Mouse (Mus musculus) limb, embryonic 10.5 days (tissue): ENCODE results near the gene 1700022I11Rik. TPM values are rescaled to one million over a fixed set of nuclear protein-coding genes. Genes with fewer than 3 reads are reported as not detected.
A peak's percentile ranks its signal among the peaks of the same experiment; 100 is the strongest.

ENCODE experiments used
- DNase-seq: peaks from one replicate; pipeline ENCODE4 v3.0.0-alpha.2; 2017; ENCODE audit warnings: low spot score
- H3K27ac ChIP-seq: fragments of 300-500 bp; sonication (generic); 2 replicates; pipeline ENCODE4 v1.5.1; 2016; ENCODE audit warnings: mild to moderate bottlenecking
- H3K27me3 ChIP-seq: fragments of 300-500 bp; sonication (generic); 2 replicates; pipeline ENCODE4 v1.6.1; 2016; ENCODE audit warnings: low read depth, mild to moderate bottlenecking; ENCODE audit not compliant: poor library complexity, severe bottlenecking
- H3K36me3 ChIP-seq: fragments of 300-500 bp; sonication (generic); 2 replicates; pipeline ENCODE4 v1.6.1; 2016; ENCODE audit warnings: mild to moderate bottlenecking, moderate library complexity
- H3K4me1 ChIP-seq: fragments of 300-500 bp; sonication (generic); 2 replicates; pipeline ENCODE4 v1.6.1; 2016
- H3K4me3 ChIP-seq: fragments of 300-500 bp; sonication (generic); 2 replicates; pipeline ENCODE4 v1.5.1; 2016; ENCODE audit warnings: mild to moderate bottlenecking, moderate library complexity
- H3K9me3 ChIP-seq: fragments of 300-500 bp; sonication (generic); replicated peaks from 2 replicates; pipeline ENCODE4 v1.6.1; 2016; ENCODE audit warnings: mild to moderate bottlenecking
- WGBS: fragments of 180-500 bp; shearing (Covaris S2); methylation state at CpG from one replicate; pipeline ENCODE4 v1.1.7; 2016; 5-methylcytosine and 5-hydroxymethylcytosine counted together
- polyA plus RNA-seq: library from polyadenylated mRNA; unstranded; fragments of >200 nt; fragmentation: Nextera tagmentation; extraction: Ambion mirVana; gene quantifications from 2 replicates; pipeline ENCODE4 v1.2.1, GENCODE M21; 2016

The 1700022I11Rik gene
- polyA plus RNA-seq, 1 experiment from 2014 or later: 0.51 TPM

DNA sequence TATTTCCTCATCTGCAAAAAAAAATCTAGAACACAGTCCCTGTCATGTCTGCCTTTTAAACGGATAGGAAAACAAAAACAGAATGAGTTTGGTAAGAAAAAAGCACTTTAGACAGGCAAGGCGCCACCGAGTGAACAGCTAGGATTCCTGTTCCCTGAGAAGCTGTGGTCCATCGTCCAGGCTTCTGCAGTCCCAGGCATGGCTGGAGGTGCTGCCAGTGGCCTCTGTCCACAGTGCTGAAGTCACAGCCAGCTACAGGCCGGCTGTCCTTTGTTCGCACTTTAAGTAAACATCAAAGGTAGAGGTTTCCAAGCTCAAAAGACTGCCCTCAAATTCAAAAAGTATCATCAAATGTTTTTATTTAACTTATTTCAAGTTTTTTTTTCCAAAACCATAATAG lies 24.4 kb upstream of the 1700022I11Rik start:
- Histone ChIP-seq H3K4me3 (no peak overlapping the region), H3K9me3 (no peaks in the 10 kb centered on the region), H3K27me3 (peaks cover 25% of the 10 kb centered on the region), H3K27ac (no peak overlapping the region), H3K36me3 (no peaks in the 10 kb centered on the region), H3K4me1 (peaks cover 18% of the 10 kb centered on the region)
- WGBS: 13% methylated on average over 6 of the region's 6 CpGs
- DNase-seq: peak; percentile 54

DNA sequence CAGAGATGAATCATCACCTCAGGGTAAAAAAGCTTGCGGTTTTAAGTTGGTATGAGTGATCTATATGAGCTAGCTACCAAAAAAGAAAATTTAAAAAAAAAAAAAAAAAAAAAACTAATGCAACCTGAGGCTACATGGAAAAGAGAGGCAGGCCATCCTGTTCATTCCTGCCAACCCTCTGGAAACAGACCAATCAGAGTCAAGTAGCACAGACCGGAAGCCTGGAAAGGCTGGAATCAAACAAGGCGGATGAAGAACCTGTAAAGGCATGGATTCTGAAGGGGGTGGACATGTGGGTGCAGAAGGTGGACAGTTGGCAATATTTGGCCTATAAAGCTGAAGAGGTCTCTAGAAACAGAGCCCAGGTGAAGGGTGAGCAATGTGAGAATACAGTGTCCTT lies 24.0 kb upstream of the 1700022I11Rik start:
- H3K4me3 ChIP-seq: no peak overlapping the region
- no peak for DNase-seq
- H3K4me1 ChIP-seq: peaks cover 22% of the 10 kb centered on the region
- H3K9me3 ChIP-seq: no peaks in the 10 kb centered on the region
- no peaks in the 10 kb centered on the region for H3K36me3 ChIP-seq
- no peak overlapping the region for H3K27ac ChIP-seq
- peaks cover 25% of the 10 kb centered on the region for H3K27me3 ChIP-seq
- 83% methylated on average over 3 of the region's 3 CpGs for WGBS

- Histone ChIP-seq H3K4me3 (no peak overlapping the region), H3K27ac (no peak overlapping the region), H3K9me3 (no peaks in the 10 kb centered on the region), H3K4me1 (peaks cover 27% of the 10 kb centered on the region), H3K36me3 (no peaks in the 10 kb centered on the region), H3K27me3 (peaks cover 25% of the 10 kb centered on the region)
- peak; percentile 74 for DNase-seq
- WGBS: 12% methylated on average over 5 of the region's 5 CpGs
Observed at GRCm38 (mm10) chr4:42945952-42946351, 23.5 kb upstream of the 1700022I11Rik start.

- H3K36me3 ChIP-seq: no peaks in the 10 kb centered on the region
- no peak overlapping the region for H3K4me3 ChIP-seq
- no peaks in the 10 kb centered on the region for H3K9me3 ChIP-seq
- 64% methylated on average over 10 of the region's 10 CpGs for whole genome bisulfite sequencing
- peaks cover 25% of the 10 kb centered on the region for H3K27me3 ChIP-seq
- DNase-seq: no peak
- H3K4me1 ChIP-seq: peaks cover 35% of the 10 kb centered on the region
- no peak overlapping the region for H3K27ac ChIP-seq
Observed at GRCm38 (mm10) chr4:42946733-42947290, 22.6 kb upstream of the 1700022I11Rik start.

- Histone ChIP-seq H3K27me3 (peaks cover 25% of the 10 kb centered on the region), H3K4me3 (peak overlapping the region; percentile 81; the same call in 1 of the 2 replicates), H3K4me1 (peaks cover 51% of the 10 kb centered on the region), H3K9me3 (no peaks in the 10 kb centered on the region), H3K27ac (no peak overlapping the region), H3K36me3 (peaks cover 7% of the 10 kb centered on the region)
- no peak for DNase-seq
- WGBS: 48% methylated on average over 13 of the region's 13 CpGs
Observed at GRCm38 (mm10) chr4:42948527-42948926, 20.9 kb upstream of the 1700022I11Rik start.

GRCm38 (mm10) chr4:42949051-42949675 lies 20.2 kb upstream of the 1700022I11Rik start:
- no peak for DNase-seq
- H3K27me3 ChIP-seq: peaks cover 25% of the 10 kb centered on the region
- H3K27ac ChIP-seq: 0 out of 2 replicates have a peak overlapping the region, but pooled peaks have one; percentile 42
- no peaks in the 10 kb centered on the region for H3K9me3 ChIP-seq
- peak overlapping the region; percentile 81 for H3K4me3 ChIP-seq
- WGBS: 5% methylated on average over 14 of the region's 14 CpGs
- H3K36me3 ChIP-seq: peaks cover 10% of the 10 kb centered on the region
- peaks cover 57% of the 10 kb centered on the region for H3K4me1 ChIP-seq

DNA sequence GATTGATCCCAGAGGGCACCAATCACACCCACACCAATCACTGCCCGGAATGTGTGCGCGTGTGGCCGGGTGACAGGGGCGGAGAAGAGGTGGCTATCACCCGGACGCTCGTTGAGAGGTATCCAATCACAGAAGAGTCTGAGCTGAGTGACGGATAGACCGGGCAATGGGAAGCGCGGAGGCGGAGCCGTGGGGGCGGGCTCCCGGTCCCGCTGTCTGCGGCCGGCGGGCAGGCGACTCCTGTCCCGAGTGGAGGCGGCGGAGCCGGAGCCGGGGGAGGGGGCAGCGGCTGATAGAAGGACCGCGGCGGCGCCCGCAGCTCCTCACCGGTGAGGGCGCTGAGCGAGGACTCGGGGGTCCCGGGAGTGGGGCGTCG lies 19.7 kb upstream of the 1700022I11Rik start, which contains the start of gene Dnajb5:
Gene Dnajb5, plus strand, starts transcription at position 139 of the 376 bp plus-strand sequence.
- H3K4me1 ChIP-seq: peaks cover 59% of the 10 kb centered on the region
- peaks cover 22% of the 10 kb centered on the region for H3K27me3 ChIP-seq
- peaks cover 10% of the 10 kb centered on the region for H3K36me3 ChIP-seq
- WGBS: under 1% methylated on average over 39 of the region's 39 CpGs
- no peaks in the 10 kb centered on the region for H3K9me3 ChIP-seq
- DNase-seq: peak; percentile 94
- peak within 1 kb of the TSS; percentile 96 for H3K27ac ChIP-seq
- peak within 1 kb of the TSS; percentile 81 for H3K4me3 ChIP-seq

GRCm38 (mm10) chr4:42950065-42950558 lies 19.3 kb upstream of the 1700022I11Rik start:
- peaks cover 59% of the 10 kb centered on the region for H3K4me1 ChIP-seq
- peaks cover 22% of the 10 kb centered on the region for H3K27me3 ChIP-seq
- H3K27ac ChIP-seq: peak overlapping the region; percentile 96
- H3K9me3 ChIP-seq: no peaks in the 10 kb centered on the region
- H3K4me3 ChIP-seq: peak overlapping the region; percentile 81
- 2% methylated on average over 23 of the region's 27 CpGs for WGBS
- peaks cover 14% of the 10 kb centered on the region for H3K36me3 ChIP-seq
- DNase-seq: peak; percentile 90

DNA sequence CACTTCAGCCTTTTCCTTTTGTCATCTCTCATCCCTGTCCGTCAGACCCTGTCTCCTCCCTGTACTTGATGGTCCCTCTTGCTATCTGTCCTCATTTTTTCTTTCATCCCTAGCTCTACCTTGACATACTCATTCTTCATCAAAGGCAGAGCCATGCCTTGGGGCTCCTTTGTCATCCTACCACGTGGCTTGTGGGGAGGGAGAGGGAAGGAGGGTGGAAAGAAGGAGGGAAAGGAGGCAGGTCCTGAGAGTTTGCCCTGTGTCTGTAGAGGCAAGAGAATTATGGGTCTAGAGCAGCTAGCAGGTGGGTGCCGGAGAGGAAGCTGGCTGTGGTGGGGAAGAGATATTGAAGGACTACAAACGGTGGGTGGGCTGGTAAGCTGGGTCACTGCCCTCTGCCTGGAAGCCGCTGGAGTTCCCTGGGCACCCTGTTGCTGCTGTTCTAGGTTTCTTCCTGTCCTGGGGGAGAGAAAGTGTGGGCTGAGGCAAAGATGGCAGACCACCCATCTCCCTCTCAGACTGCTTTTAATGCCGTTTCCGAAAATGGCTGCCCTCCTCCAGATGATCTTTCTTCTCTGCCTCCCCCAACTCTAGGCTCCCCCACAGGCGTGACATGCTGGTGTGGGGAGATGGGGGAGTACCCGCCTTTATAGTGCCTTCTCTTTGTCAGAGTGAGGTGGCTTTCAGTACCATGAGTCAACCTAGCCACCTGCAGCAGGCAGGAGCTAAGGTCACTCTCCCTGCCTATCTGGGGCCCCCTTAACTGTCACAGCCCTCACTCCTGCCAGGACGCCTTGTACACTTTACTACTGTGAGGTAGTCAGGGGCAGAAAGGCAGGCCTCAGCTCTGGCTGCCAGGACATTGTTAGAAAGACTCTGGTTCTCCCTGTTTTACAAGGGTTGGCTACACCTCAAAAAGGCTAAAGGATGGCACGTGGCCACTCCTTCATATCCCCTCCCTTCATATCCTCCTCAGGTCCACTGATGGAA lies 17.9 kb upstream of the 1700022I11Rik start:
- 64% methylated on average over 11 of the region's 11 CpGs for WGBS
- peaks cover 20% of the 10 kb centered on the region for H3K36me3 ChIP-seq
- H3K4me3 ChIP-seq: peak overlapping the region; percentile 19; the same call in 1 of the 2 replicates
- no peaks in the 10 kb centered on the region for H3K9me3 ChIP-seq
- 0 out of 2 replicates have a peak overlapping the region, but pooled peaks have one; percentile 19 for H3K27ac ChIP-seq
- H3K4me1 ChIP-seq: peaks cover 57% of the 10 kb centered on the region
- DNase-seq: no peak
- peaks cover 22% of the 10 kb centered on the region for H3K27me3 ChIP-seq

- Histone ChIP-seq H3K9me3 (no peaks in the 10 kb centered on the region), H3K4me1 (peaks cover 52% of the 10 kb centered on the region), H3K4me3 (no peak overlapping the region), H3K27me3 (peaks cover 12% of the 10 kb centered on the region), H3K36me3 (peaks cover 30% of the 10 kb centered on the region), H3K27ac (no peak overlapping the region)
- DNase-seq: no peak
- 74% methylated on average over 7 of the region's 7 CpGs for whole genome bisulfite sequencing
Observed at GRCm38 (mm10) chr4:42952563-42952962, 16.8 kb upstream of the 1700022I11Rik start.

GRCm38 (mm10) chr4:42953435-42954094 lies 15.8 kb upstream of the 1700022I11Rik start:
- H3K36me3 ChIP-seq: peaks cover 38% of the 10 kb centered on the region
- peaks cover 2% of the 10 kb centered on the region for H3K27me3 ChIP-seq
- H3K27ac ChIP-seq: no peak overlapping the region
- 17% methylated on average over 10 of the region's 10 CpGs for WGBS
- no peak for DNase-seq
- no peak overlapping the region for H3K4me3 ChIP-seq
- peaks cover 49% of the 10 kb centered on the region for H3K4me1 ChIP-seq
- no peaks in the 10 kb centered on the region for H3K9me3 ChIP-seq

- Histone ChIP-seq H3K36me3 (peaks cover 38% of the 10 kb centered on the region), H3K4me1 (peaks cover 42% of the 10 kb centered on the region)
Observed at GRCm38 (mm10) chr4:42954297-42954696, 15.1 kb upstream of the 1700022I11Rik start.

More at GRCm38 (mm10) chr4:42954297-42954696, 15.1 kb upstream of the 1700022I11Rik start:
- Histone ChIP-seq H3K9me3 (no peaks in the 10 kb centered on the region), H3K4me3 (no peak overlapping the region), H3K27me3 (no peaks in the 10 kb centered on the region; the same call in 1 of the 2 replicates), H3K27ac (no peak overlapping the region)
- WGBS: 7% methylated on average over 10 of the region's 10 CpGs
- peak; percentile 82 for DNase-seq
